Mouse (Mus musculus) intestine, postnatal 0 days (tissue): Measurements from ENCODE around the gene Duoxa1. TPM values are rescaled to one million over a fixed set of nuclear protein-coding genes. Genes with fewer than 3 reads are reported as not detected.
A peak's percentile ranks its signal among the peaks of the same experiment; 100 is the strongest.

Source experiments
- ATAC-seq: fragments of 200-750 bp; cut with Nextera tagmentation; 2 replicates; pipeline ENCODE4 v1.8.0; 2017; ENCODE audit warnings: mild to moderate bottlenecking, moderate TSS enrichment, moderate library complexity
- H3K27ac ChIP-seq: fragments of 300-500 bp; sonication (generic); 2 replicates; pipeline ENCODE4 v1.5.1; 2014; ENCODE audit warnings: mild to moderate bottlenecking, low read depth, low read length, moderate library complexity
- H3K27me3 ChIP-seq: fragments of 300-500 bp; sonication (generic); replicated peaks from 2 replicates; pipeline ENCODE4 v1.6.1; 2014; ENCODE audit warnings: low read length, mixed read lengths; ENCODE audit not compliant: control insufficient read depth, insufficient read depth
- H3K36me3 ChIP-seq: fragments of 300-500 bp; sonication (generic); 2 replicates; pipeline ENCODE4 v1.6.1; 2014; ENCODE audit warnings: mild to moderate bottlenecking, moderate library complexity; ENCODE audit not compliant: control insufficient read depth, insufficient read depth
- H3K4me1 ChIP-seq: fragments of 300-500 bp; sonication (generic); replicated peaks from 2 replicates; pipeline ENCODE4 v1.6.1; 2014; ENCODE audit warnings: antibody characterized with exemption, low read length, mixed read lengths; ENCODE audit not compliant: control insufficient read depth, insufficient read depth
- H3K4me2 ChIP-seq: fragments of 300-500 bp; sonication (generic); replicated peaks from 2 replicates; pipeline ENCODE4 v1.6.1; 2014; ENCODE audit warnings: low read depth, mild to moderate bottlenecking, moderate library complexity
- H3K4me3 ChIP-seq: fragments of 300-500 bp; sonication (generic); 2 replicates; pipeline ENCODE4 v1.5.1; 2014; ENCODE audit warnings: low read depth, low read length
- H3K9ac ChIP-seq: fragments of 300-500 bp; sonication (generic); 2 replicates; pipeline ENCODE4 v1.6.1; 2014; ENCODE audit warnings: mild to moderate bottlenecking, low read depth, low read length
- H3K9me3 ChIP-seq: fragments of 300-500 bp; sonication (generic); 2 replicates; pipeline ENCODE4 v1.6.1; 2016; ENCODE audit warnings: mixed run types; ENCODE audit not compliant: control insufficient read depth
- CTCF ChIP-seq: sonication (generic); IDR thresholded peaks from 2 replicates; pipeline ENCODE4 v1.5.1; 2016; ENCODE audit warnings: low read depth, mild to moderate bottlenecking, control low read depth, antibody characterized with exemption, moderate library complexity
- WGBS: fragments of 180-500 bp; shearing (Covaris S2); extraction: QIAGEN DNeasy Blood & Tissue Kit; methylation state at CpG from one replicate; pipeline ENCODE4 v1.1.7; 2014; 5-methylcytosine and 5-hydroxymethylcytosine counted together
- polyA plus RNA-seq: library from polyadenylated mRNA; unstranded; fragments of >200 nt; fragmentation: Nextera tagmentation; extraction: Ambion mirVana; gene quantifications from 2 replicates; pipeline ENCODE4 v1.2.1, GENCODE M21; 2015

The Duoxa1 gene
- polyA plus RNA-seq, 1 experiment from 2014 or later: not detected

DNA sequence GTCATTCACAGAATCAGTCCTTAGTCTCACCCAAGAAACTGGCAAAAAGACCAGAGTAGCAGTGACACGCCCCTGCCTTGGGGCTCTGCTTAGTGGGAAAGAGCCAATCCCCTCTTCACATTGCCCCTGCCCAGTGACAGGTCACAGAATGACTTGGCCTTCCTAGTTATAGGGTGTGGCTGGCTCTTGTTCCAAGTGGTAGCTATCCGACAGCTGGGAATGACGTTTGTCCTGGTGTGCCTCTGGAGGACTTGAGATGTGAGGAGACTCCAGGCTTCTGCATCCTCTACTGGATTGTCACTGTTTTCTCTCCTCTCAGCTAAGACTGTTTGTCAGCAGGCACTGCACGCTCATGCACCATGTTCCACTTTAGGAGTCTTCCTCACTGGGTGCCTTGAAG lies 3.9 kb upstream of the Duoxa1 start:
- Histone ChIP-seq H3K4me1 (no peaks in the 10 kb centered on the region; the same call in 1 of the 2 replicates), H3K27me3 (peaks cover 31% of the 10 kb centered on the region), H3K4me3 (no peak overlapping the region), H3K9ac (no peak overlapping the region), H3K27ac (no peak overlapping the region), H3K9me3 (no peaks in the 10 kb centered on the region), H3K4me2 (no peak overlapping the region), H3K36me3 (no peaks in the 10 kb centered on the region)
- 51% methylated on average over 4 of the region's 4 CpGs for WGBS
- ATAC-seq: no peak
- TF ChIP-seq CTCF: no peak

DNA sequence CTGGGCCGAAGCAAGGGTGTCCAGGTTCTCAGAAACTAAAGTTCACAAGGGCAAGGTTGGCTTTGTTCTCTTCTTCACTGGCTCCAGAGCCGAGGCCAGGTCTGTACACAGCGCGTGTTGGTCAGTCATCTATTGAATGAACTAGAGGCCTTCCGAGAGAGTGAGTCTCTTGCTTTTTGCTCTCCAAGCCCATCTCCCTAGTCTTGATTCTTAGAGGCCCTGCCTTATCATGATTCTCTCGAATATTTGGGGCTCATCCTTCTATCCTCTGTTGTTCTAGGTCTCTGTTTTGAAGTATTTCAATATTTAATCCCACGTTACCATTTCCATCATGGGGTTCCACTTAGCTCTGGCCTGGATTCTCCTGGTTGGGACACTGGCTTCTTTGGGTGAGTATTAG lies 1.8 kb upstream of the Duoxa1 start, which contains the start of gene Duox1:
TSS of gene Duox1 (plus strand) at position 301 of the 400 bp plus-strand sequence.
- Histone ChIP-seq H3K4me3 (no peak within 1 kb of the TSS), H3K27ac (no peak within 1 kb of the TSS), H3K36me3 (no peaks in the 10 kb centered on the region), H3K4me2 (no peak within 1 kb of the TSS), H3K9ac (no peak within 1 kb of the TSS), H3K4me1 (no peaks in the 10 kb centered on the region; the same call in 1 of the 2 replicates), H3K9me3 (no peaks in the 10 kb centered on the region), H3K27me3 (peaks cover 37% of the 10 kb centered on the region)
- no peak for TF ChIP-seq CTCF
- no peak for ATAC-seq
- whole genome bisulfite sequencing: 85% methylated on average over 7 of the region's 7 CpGs

GRCm38 (mm10) chr2:122312722-122313417 lies 660 bp downstream of the Duoxa1 start:
- H3K36me3 ChIP-seq: no peaks in the 10 kb centered on the region
- H3K9ac ChIP-seq: no peak overlapping the region
- H3K4me2 ChIP-seq: peak overlapping the region; percentile 68
- H3K9me3 ChIP-seq: no peaks in the 10 kb centered on the region
- peak; percentile 58; the same call in 1 of the 2 replicates for ATAC-seq
- H3K4me1 ChIP-seq: no peaks in the 10 kb centered on the region; the same call in 1 of the 2 replicates
- 3% methylated on average over 27 of the region's 27 CpGs for WGBS
- H3K27ac ChIP-seq: no peak overlapping the region
- H3K27me3 ChIP-seq: peaks cover 51% of the 10 kb centered on the region
- peak; percentile 78 for TF ChIP-seq CTCF
- peak overlapping the region; percentile 29 for H3K4me3 ChIP-seq

DNA sequence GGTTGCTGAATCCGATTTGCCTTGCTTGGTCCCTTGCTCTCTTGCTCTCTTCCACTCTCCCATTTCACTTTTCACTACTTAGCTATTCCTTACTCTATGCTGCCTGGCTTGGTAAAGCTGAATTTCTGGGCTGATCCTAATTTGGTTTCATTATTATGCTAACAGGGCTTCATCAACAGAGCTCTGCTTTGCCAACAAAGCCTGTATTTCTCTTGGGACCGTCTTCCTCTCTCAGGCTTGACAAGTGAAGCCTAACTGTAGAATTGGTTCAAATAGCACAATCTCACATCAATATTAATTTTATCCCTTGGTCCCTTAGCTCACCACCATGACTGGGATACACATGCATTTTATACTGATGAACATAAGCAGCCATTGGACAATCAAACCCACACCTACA lies 2.0 kb downstream of the Duoxa1 start:
- Histone ChIP-seq H3K4me2 (no peak overlapping the region), H3K9ac (no peak overlapping the region), H3K9me3 (no peaks in the 10 kb centered on the region), H3K4me1 (no peaks in the 10 kb centered on the region; the same call in 1 of the 2 replicates), H3K27ac (no peak overlapping the region), H3K36me3 (no peaks in the 10 kb centered on the region), H3K27me3 (peaks cover 52% of the 10 kb centered on the region), H3K4me3 (no peak overlapping the region)
- TF ChIP-seq CTCF: no peak
- 55% methylated on average over 2 of the region's 2 CpGs for WGBS
- no peak for ATAC-seq

DNA sequence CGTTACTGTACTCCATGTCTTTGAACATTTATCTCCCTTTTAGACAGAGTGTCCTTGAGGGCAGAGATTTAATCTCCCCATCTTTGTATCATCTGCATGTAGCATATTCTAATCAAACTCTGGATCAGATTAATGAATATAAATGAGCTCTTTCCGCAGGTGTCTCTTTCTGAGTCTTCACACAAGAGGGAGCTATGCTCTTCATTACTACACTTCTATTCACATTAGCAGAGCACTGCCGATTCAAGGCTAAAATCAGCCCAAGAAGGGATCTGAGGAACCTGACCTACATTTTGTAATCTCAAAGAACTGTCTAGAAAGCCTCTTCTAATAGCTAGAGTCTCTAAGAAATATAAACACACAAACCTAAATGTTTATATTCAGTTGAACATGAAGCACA lies 3.9 kb downstream of the Duoxa1 start:
- ATAC-seq: no peak
- no peak overlapping the region for H3K27ac ChIP-seq
- H3K9me3 ChIP-seq: no peaks in the 10 kb centered on the region
- peak; percentile 46 for TF ChIP-seq CTCF
- H3K36me3 ChIP-seq: no peaks in the 10 kb centered on the region
- H3K9ac ChIP-seq: no peak overlapping the region
- H3K27me3 ChIP-seq: peaks cover 52% of the 10 kb centered on the region
- H3K4me1 ChIP-seq: no peaks in the 10 kb centered on the region; the same call in 1 of the 2 replicates
- no peak overlapping the region for H3K4me3 ChIP-seq
- H3K4me2 ChIP-seq: no peak overlapping the region
- 45% methylated on average over 3 of the region's 3 CpGs for WGBS

DNA sequence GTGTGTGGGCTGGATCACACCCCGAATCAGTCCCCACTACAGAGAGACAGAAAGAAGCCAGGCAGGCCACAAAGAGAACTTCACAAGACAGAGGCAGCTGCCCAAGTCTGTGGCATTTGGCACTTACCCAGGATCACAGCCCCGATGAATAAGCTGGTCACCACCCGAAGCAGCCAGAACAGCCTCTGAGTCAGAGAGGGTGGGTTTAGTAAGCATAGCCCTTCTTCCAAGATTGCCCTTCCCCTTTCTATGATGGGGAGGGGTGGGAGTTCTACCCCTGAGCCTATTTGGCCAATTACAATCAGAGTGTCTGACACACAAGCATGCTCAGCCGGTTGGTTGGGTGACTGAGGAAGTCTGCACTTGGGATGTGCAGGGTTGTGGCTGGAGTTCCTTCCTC lies 7.3 kb downstream of the Duoxa1 start:
- ATAC-seq: no peak
- 39% methylated on average over 4 of the region's 4 CpGs for WGBS

More for the DNA sequence above, 7.3 kb downstream of the Duoxa1 start:
- Histone ChIP-seq H3K9ac (no peak overlapping the region), H3K4me3 (no peak overlapping the region), H3K9me3 (no peaks in the 10 kb centered on the region), H3K4me2 (no peak overlapping the region), H3K27ac (no peak overlapping the region), H3K27me3 (peaks cover 49% of the 10 kb centered on the region), H3K4me1 (peaks cover 8% of the 10 kb centered on the region; the same call in 1 of the 2 replicates), H3K36me3 (no peaks in the 10 kb centered on the region)
- TF ChIP-seq CTCF: no peak
